Mouse (Mus musculus) effector memory CD4-positive, alpha-beta T cell, adult 5 months (primary cell): ENCODE results near the gene Rps26. TPM values are rescaled to one million over a fixed set of nuclear protein-coding genes. Genes with fewer than 3 reads are reported as not detected.

Experiments used
- polyA plus RNA-seq: library from polyadenylated mRNA; unstranded; fragments of 100-300 nt; shearing (Covaris generic); gene quantifications from one replicate; pipeline ENCODE4 v1.2.1, GENCODE M21; 2017

Rps26 gene
- polyA plus RNA-seq: 545 TPM

GRCm38 (mm10) chr10:128626311-128627310 lies at the start of gene Rps26:
TSS of gene Rps26 (minus strand) at chr10:128626747.

DNA sequence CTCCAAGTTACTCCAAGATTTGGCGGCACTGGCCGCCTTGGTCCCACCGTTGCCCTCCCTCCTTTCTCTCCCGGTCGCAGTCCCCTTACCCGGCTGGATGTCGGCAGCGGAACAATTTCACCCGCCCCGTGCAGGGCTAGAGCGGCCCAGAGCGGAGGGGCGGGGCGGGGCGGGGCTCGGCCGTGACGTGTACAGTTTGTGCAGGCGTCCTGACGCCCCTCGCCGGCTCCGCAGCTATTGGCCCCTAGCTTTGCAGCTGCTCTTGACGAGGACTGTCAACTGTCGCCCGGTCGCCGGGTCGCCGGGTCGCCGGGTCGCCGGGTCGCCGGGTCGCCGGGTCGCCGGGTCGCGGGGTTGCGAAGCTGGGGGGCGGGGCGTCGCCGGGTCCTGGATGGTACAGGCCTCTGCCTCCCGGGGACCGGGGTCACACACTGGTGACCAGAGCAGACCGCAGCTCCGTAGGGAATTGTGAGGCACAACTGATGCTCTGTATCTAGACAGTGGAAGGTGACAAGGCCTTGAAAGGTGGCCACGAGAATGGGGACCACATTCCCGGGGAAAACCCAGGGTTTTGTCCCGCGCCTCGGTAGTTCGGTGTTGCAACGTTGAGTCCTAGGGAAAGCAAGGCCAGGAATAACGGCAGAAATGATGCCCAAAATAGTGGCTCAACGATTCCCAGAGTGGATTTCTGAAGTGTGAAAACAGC lies 47.4 kb upstream of the Rps26 start, which contains the start of gene Suox:
Suox (minus strand) TSS at position 311 of the 706 bp plus-strand sequence.

GRCm38 (mm10) chr10:128645111-128646011 lies 18.8 kb upstream of the Rps26 start, which contains the start of gene Ikzf4:
TSS of gene Ikzf4 (minus strand) at chr10:128645991.

GRCm38 (mm10) chr10:128589464-128590192 lies 36.9 kb downstream of the Rps26 start, which contains the start of gene Erbb3:
TSS of gene Erbb3 (minus strand) at chr10:128589652.

Other genes with a start within 250 kb of the Rps26 start
- 6.6 TPM for gene Ankrd52, start 249.6 kb downstream of the Rps26 start, polyA plus RNA-seq
- gene Slc39a5, start 225.5 kb downstream of the Rps26 start, polyA plus RNA-seq: not detected
- 47.4 TPM for gene Nabp2, start 215.3 kb downstream of the Rps26 start, polyA plus RNA-seq
- 24.5 TPM for gene Rnf41, start 215.1 kb downstream of the Rps26 start, polyA plus RNA-seq
- gene Smarcc2, start 167.5 kb downstream of the Rps26 start, polyA plus RNA-seq: 86.8 TPM
- gene Myl6, start 132.6 kb downstream of the Rps26 start, polyA plus RNA-seq: 1,164 TPM
- 2.0 TPM for gene Myl6b, start 128.1 kb downstream of the Rps26 start, polyA plus RNA-seq
- gene Esyt1, start 100.9 kb downstream of the Rps26 start, polyA plus RNA-seq: 244 TPM
- 32.2 TPM for gene Zc3h10, start 79.0 kb downstream of the Rps26 start, polyA plus RNA-seq
- gene Rpl41, start 77.4 kb downstream of the Rps26 start, polyA plus RNA-seq: 2,530 TPM
- gene Pa2g4, start 60.8 kb downstream of the Rps26 start, polyA plus RNA-seq: 20.1 TPM
- 2.1 TPM for gene Erbb3, start 37.1 kb downstream of the Rps26 start, polyA plus RNA-seq
- 0.77 TPM for gene Ikzf4, start 19.2 kb upstream of the Rps26 start, polyA plus RNA-seq
- gene Suox, start 47.3 kb upstream of the Rps26 start, polyA plus RNA-seq: 4.1 TPM
- gene Rab5b, start 69.5 kb upstream of the Rps26 start, polyA plus RNA-seq: 25.1 TPM
- gene Pmel, start 77.4 kb upstream of the Rps26 start, polyA plus RNA-seq: 2.5 TPM
- 14.1 TPM for gene Cdk2, start 78.3 kb upstream of the Rps26 start, polyA plus RNA-seq
- gene Dgka, start 118.1 kb upstream of the Rps26 start, polyA plus RNA-seq: 635 TPM
- 23.9 TPM for gene Pym1, start 121.1 kb upstream of the Rps26 start, polyA plus RNA-seq
- not detected for gene Mmp19, start 164.2 kb upstream of the Rps26 start, polyA plus RNA-seq
- gene Dnajc14, start 177.3 kb upstream of the Rps26 start, polyA plus RNA-seq: 57.7 TPM
- gene Tmem198b, start 177.6 kb upstream of the Rps26 start, polyA plus RNA-seq: 2.0 TPM
- gene Sarnp, start 190.6 kb upstream of the Rps26 start, polyA plus RNA-seq: 108 TPM
- 34.9 TPM for gene Ormdl2, start 194.9 kb upstream of the Rps26 start, polyA plus RNA-seq